Mouse (Mus musculus): ENCODE measurements around the gene Mvb12a.
A peak's percentile ranks its signal among the peaks of the same experiment; 100 is the strongest.

Gene Mvb12a

GRCm38 (mm10) chr8:71542632-71543343 lies at the start of gene Mvb12a:
TSS of gene Mvb12a (plus strand) at chr8:71542922.
- DNase-seq: peak; percentile 99

- peak; percentile 92 for DNase-seq
Observed at GRCm38 (mm10) chr8:71495039-71495438, 47.7 kb upstream of the Mvb12a start.

GRCm38 (mm10) chr8:71495811-71496210 lies 46.9 kb upstream of the Mvb12a start:
- DNase-seq: no peak

GRCm38 (mm10) chr8:71496481-71496880 lies 46.2 kb upstream of the Mvb12a start:
- DNase-seq: peak; percentile 37

- DNase-seq: no peak
Observed at GRCm38 (mm10) chr8:71497077-71497645, 45.6 kb upstream of the Mvb12a start.

GRCm38 (mm10) chr8:71497881-71498501 lies 44.7 kb upstream of the Mvb12a start:
- peak; percentile 44 for DNase-seq

- peak; percentile 67 for DNase-seq
Observed at GRCm38 (mm10) chr8:71498816-71499690, 43.7 kb upstream of the Mvb12a start.

- DNase-seq: no peak
Observed at GRCm38 (mm10) chr8:71504349-71504748, 38.4 kb upstream of the Mvb12a start.

- no peak for DNase-seq
Observed at GRCm38 (mm10) chr8:71505326-71505725, 37.4 kb upstream of the Mvb12a start.

GRCm38 (mm10) chr8:71505979-71506378 lies 36.7 kb upstream of the Mvb12a start:
- no peak for DNase-seq

- peak; percentile 97 for DNase-seq
Observed at GRCm38 (mm10) chr8:71507589-71508104, 35.1 kb upstream of the Mvb12a start.

- DNase-seq: no peak
Observed at GRCm38 (mm10) chr8:71509316-71509715, 33.4 kb upstream of the Mvb12a start.

- peak; percentile 34 for DNase-seq
Observed at GRCm38 (mm10) chr8:71511644-71512043, 31.1 kb upstream of the Mvb12a start, which contains the start of gene Plvap. TSS of gene Plvap (minus strand) at chr8:71511752.

GRCm38 (mm10) chr8:71513018-71513754 lies 29.5 kb upstream of the Mvb12a start:
- DNase-seq: no peak

GRCm38 (mm10) chr8:71515043-71515442 lies 27.7 kb upstream of the Mvb12a start:
- no peak for DNase-seq

- no peak for DNase-seq
Observed at GRCm38 (mm10) chr8:71516786-71517185, 25.9 kb upstream of the Mvb12a start.

- peak; percentile 83 for DNase-seq
Observed at GRCm38 (mm10) chr8:71519037-71519825, 23.5 kb upstream of the Mvb12a start.

GRCm38 (mm10) chr8:71521634-71522033 lies 21.1 kb upstream of the Mvb12a start:
- peak; percentile 95 for DNase-seq

GRCm38 (mm10) chr8:71525226-71526050 lies 17.3 kb upstream of the Mvb12a start, which contains the start of gene Ccdc194:
TSS of gene Ccdc194 (minus strand) at chr8:71525711.
- DNase-seq: no peak

GRCm38 (mm10) chr8:71526272-71526671 lies 16.4 kb upstream of the Mvb12a start:
- DNase-seq: peak; percentile 37
